Mouse (Mus musculus): ENCODE data around the gene Lancl2. TPM values are rescaled to one million over a fixed set of nuclear protein-coding genes. Genes with fewer than 3 reads are reported as not detected.

Lancl2 gene
- 10 to 100 TPM; 11.8 to 13.7 TPM for total RNA-seq (2023)

DNA sequence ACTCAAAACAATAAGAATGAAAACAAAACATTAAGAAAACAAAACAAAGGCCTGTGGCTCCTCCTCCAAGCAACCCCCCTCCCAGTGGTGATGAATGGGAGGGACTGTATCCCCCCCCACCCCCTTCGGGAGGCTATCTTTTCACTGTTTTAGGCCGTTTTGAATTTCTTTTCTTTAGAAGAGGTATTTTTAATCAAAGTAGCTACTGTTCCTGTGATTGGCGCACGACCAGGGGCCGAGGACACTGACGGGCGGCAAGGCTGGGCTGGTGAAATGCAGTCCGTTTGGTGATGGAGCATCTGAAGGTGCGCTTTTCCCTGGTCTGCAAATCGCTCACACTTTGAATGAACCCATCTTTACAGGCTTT is at the start of gene Lancl2:
TSS of gene Lancl2 (plus strand) at position 165 of the 367 bp plus-strand sequence.

DNA sequence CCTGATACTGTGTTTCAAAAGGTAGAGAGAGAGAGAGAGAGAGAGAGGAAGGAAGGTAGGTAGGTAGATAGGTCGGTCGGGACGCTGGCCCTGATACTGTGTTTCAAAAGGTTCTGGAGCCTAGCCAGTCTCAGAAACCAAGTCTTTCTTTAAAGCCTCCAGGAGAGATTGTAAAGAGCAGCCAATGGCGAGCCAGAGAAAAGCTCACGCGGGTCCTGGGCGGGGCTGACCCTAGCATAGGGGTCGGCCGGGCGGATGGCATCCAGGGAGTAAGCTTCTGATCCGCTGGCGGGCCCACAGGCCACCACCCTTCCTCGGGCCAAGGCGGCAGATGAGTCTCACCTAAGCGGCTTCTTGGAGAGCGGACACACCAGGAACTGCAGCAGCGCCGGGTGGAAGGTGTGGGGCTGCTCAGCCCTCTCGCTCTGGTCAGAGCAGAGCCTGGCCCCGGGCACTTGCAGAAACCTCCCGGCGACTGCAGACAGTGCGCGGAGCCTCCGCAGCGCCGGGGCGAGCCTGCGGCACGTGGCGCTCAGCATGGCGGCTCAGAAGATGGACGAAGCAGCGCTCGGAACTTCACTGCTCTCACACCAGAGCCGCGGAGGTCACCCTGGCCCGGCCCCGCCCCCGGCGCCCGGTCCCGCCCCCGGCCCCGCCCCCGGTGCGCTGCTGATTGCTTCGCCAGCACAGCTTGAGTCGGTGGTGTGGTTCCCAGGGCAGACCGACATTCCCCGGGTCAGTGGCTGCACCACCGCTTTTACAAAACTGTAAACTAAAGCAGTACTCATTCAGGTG is 10.7 kb upstream of the Lancl2 start, which contains the start of gene Pyurf:
TSS of gene Pyurf (minus strand) at position 612 of the 795 bp plus-strand sequence.

Other genes starting within 250 kb of the Lancl2 start
- gene Ppm1k, start 167.1 kb upstream of the Lancl2 start, total RNA-seq (2023): 1 to 10 TPM; 6.6 to 7.2 TPM
- 10 to 100 TPM; 12.6 to 13.7 TPM for gene Herc6, start 121.5 kb upstream of the Lancl2 start, total RNA-seq (2023)
- 1 to 10 TPM; 1.7 to 1.8 TPM for gene Pyurf, start 10.5 kb upstream of the Lancl2 start, total RNA-seq (2023)
- gene Vopp1, start 122.6 kb downstream of the Lancl2 start, total RNA-seq (2023): 10 to 100 TPM; 15.6 to 17.6 TPM
- gene Vmn1r21, start 147.8 kb downstream of the Lancl2 start, total RNA-seq (2023): not detected
- gene Vmn1r22, start 205.5 kb downstream of the Lancl2 start, total RNA-seq (2023): not detected
- not detected for gene Vmn1r23, start 224.3 kb downstream of the Lancl2 start, total RNA-seq (2023)